Mouse (Mus musculus) bone marrow, adult 2 months (tissue): ENCODE results near the gene E2f7.

Experiments
- CTCF ChIP-seq: fragments of 200-500 bp; IDR thresholded peaks from 2 replicates; pipeline ENCODE4 v1.5.1; 2011; ENCODE audit warnings: low read length, control low read depth; ENCODE audit not compliant: control insufficient read depth, insufficient read depth
- POLR2A ChIP-seq: fragments of 200-500 bp; IDR thresholded peaks from 2 replicates; pipeline ENCODE4 v1.6.1; 2011; ENCODE audit warnings: low read depth, mild to moderate bottlenecking, control low read depth, low read length, borderline replicate concordance; ENCODE audit not compliant: control insufficient read depth

DNA sequence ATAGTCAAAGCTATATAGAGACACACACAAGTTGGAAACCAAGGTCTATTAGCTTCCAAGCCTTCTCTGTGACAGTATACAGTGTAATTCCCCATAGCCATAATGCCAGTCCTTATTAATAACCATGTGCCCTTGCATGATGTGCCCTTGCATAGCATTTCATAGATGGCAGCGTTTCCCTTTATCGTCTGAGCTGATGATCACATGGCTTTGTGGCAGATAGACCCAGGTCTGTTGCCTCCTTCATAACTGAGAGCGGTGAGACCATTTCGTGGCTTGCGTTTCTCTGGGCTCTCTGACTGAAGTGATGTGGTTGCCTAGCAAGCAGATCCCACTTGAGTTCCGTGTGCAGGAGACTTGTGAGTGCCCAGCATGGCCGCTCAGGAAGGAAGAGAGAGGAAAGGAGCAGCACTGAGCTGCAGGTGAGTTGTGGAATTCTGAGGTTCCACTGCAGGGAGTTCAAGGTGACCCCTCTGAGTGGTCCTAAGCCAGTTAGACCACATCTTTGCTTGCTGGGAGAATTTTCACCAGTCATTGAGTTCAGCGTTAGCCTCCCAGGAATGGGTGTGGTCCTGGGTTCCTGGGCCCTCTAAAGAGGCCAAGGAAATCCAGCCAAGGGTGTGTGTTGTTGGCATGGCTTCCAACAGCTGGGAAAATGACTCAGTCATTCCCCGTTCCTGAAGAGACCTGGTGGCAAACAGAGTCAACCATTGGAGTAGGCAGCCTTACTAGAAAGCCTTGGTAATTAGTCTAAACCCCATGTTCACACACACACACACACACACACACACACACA lies 4.5 kb downstream of the E2f7 start:
- TF ChIP-seq POLR2A, result no peak
- no peak for TF ChIP-seq CTCF
